Mouse (Mus musculus): ENCODE measurements around the gene Klk1. TPM values are rescaled to one million over a fixed set of nuclear protein-coding genes. Genes with fewer than 3 reads are reported as not detected.
A peak's percentile ranks its signal among the peaks of the same experiment; 100 is the strongest.
"Not testable (repeated sequence)": the region's sequence is repeated elsewhere in the genome, so short reads cannot be mapped to it uniquely, and the experiment has no call there.

Gene Klk1
- under 1 TPM in 2 of 4 experiments, not detected in 2; 0.47 to 0.57 TPM for total RNA-seq (2022)

- no peak for DNase-seq (ENCODE audit: low spot score)
Measured at GRCm38 (mm10) chr7:44225076-44225475, at the start of gene Klk1. Gene Klk1 (plus strand): TSS chr7:44225360.

- DNase-seq (ENCODE audit: low spot score) = no peak
Measured at GRCm38 (mm10) chr7:44179299-44180045, 45.7 kb upstream of the Klk1 start.

GRCm38 (mm10) chr7:44186516-44186915 lies 38.6 kb upstream of the Klk1 start:
- not testable (repeated sequence) for DNase-seq (ENCODE audit: low spot score)

- not testable (repeated sequence) for DNase-seq (ENCODE audit: low spot score)
Measured at GRCm38 (mm10) chr7:44187936-44188335, 37.2 kb upstream of the Klk1 start, which contains the start of gene Klk1b24. Gene Klk1b24 (plus strand): TSS chr7:44188236.

- not testable (repeated sequence) for DNase-seq (ENCODE audit: low spot score)
Measured at GRCm38 (mm10) chr7:44193466-44193865, 31.7 kb upstream of the Klk1 start.

- DNase-seq (ENCODE audit: low spot score) = no peak
Measured at GRCm38 (mm10) chr7:44197891-44198290, 27.3 kb upstream of the Klk1 start, which contains the start of gene Klk1b3. Gene Klk1b3 (plus strand): TSS chr7:44198191.

GRCm38 (mm10) chr7:44207135-44207534 lies 18.0 kb upstream of the Klk1 start, which contains the start of gene Klk1b4:
Gene Klk1b4 (plus strand): TSS chr7:44207435.
- not testable (repeated sequence) for DNase-seq (ENCODE audit: low spot score)

GRCm38 (mm10) chr7:44208307-44208706 lies 16.9 kb upstream of the Klk1 start:
- DNase-seq (ENCODE audit: low spot score) = no peak

- DNase-seq (ENCODE audit: low spot score) = no peak
Measured at GRCm38 (mm10) chr7:44215645-44216044, 9.5 kb upstream of the Klk1 start, which contains the start of gene Klk1b5. Gene Klk1b5 (plus strand): TSS chr7:44215945.

- not testable (repeated sequence) for DNase-seq (ENCODE audit: low spot score)
Measured at GRCm38 (mm10) chr7:44221601-44222000, 3.6 kb upstream of the Klk1 start.

GRCm38 (mm10) chr7:44222335-44222734 lies 2.8 kb upstream of the Klk1 start:
- DNase-seq (ENCODE audit: low spot score) = not testable (repeated sequence)

GRCm38 (mm10) chr7:44235909-44236308 lies 10.7 kb downstream of the Klk1 start, which contains the start of gene Gm36864:
Gene Gm36864 (plus strand): TSS chr7:44236177.
- no peak for DNase-seq (ENCODE audit: low spot score)

GRCm38 (mm10) chr7:44239913-44240312 lies 14.8 kb downstream of the Klk1 start:
- DNase-seq (ENCODE audit: low spot score) = no peak

- no peak for DNase-seq (ENCODE audit: low spot score)
Measured at GRCm38 (mm10) chr7:44240712-44241111, 15.6 kb downstream of the Klk1 start.

- no peak for DNase-seq (ENCODE audit: low spot score)
Measured at GRCm38 (mm10) chr7:44241163-44241562, 16.0 kb downstream of the Klk1 start.

GRCm38 (mm10) chr7:44244080-44244479 lies 18.9 kb downstream of the Klk1 start:
- no peak for DNase-seq (ENCODE audit: low spot score)

- peak; percentile 93 for DNase-seq (ENCODE audit: low spot score)
Measured at GRCm38 (mm10) chr7:44246055-44246983, 21.2 kb downstream of the Klk1 start, which contains the start of the genes 1700028J19Rik and 2410002F23Rik. Gene 1700028J19Rik (minus strand): TSS chr7:44246695. Gene 2410002F23Rik (plus strand): TSS chr7:44246722.

- peak; percentile 20 for DNase-seq (ENCODE audit: low spot score)
Measured at GRCm38 (mm10) chr7:44246984-44247470, 21.9 kb downstream of the Klk1 start.

GRCm38 (mm10) chr7:44247971-44248370 lies 22.8 kb downstream of the Klk1 start:
- no peak for DNase-seq (ENCODE audit: low spot score)

GRCm38 (mm10) chr7:44249248-44249647 lies 24.1 kb downstream of the Klk1 start:
- no peak for DNase-seq (ENCODE audit: low spot score)

GRCm38 (mm10) chr7:44250732-44251275 lies 25.6 kb downstream of the Klk1 start:
- DNase-seq (ENCODE audit: low spot score) = not testable (repeated sequence)

All from heart, adult 8-10 months (tissue).